Mouse (Mus musculus): Measurements from ENCODE around the gene Tob1. TPM values are rescaled to one million over a fixed set of nuclear protein-coding genes. Genes with fewer than 3 reads are reported as not detected.

Tob1 gene
- total RNA-seq, 2 experiments from 2014 or later = 47.5 to 50.4 TPM

DNA sequence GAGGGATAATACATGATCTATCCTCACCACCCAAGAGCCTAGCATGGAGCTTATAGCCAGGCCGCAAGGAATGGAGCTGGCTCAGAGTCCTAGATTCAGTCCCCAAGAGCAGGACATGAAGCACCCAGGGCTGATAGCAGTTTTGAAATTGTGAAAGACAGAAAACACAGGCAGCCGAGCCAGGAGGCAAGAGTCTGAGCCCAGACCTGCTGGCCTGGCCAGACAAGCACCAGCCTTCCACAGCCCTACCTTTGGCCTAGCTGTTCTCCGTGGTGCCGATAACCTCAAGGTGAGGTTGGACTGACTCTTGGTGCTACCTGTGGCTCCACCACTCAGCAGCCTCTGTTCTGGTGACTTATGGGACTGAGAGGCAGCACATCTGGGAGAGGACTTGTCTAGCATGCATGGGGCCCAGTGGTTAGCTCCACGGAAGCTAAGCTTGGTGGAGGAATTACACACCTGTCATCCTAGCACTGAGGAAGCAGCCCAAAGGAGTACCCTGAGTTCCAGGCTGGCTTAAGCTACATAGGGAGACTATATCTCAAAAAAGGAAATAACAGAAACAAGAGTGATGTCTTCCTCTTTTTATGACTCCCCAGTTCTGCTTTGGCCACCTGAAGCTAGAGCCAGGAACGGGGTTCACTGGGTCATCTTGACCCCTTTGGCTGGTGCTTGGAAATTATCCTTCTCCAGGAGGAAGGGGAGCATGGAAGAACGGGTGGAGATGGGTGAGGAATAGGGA lies 12.7 kb upstream of the Tob1 start:
- no peak for DNase-seq

DNA sequence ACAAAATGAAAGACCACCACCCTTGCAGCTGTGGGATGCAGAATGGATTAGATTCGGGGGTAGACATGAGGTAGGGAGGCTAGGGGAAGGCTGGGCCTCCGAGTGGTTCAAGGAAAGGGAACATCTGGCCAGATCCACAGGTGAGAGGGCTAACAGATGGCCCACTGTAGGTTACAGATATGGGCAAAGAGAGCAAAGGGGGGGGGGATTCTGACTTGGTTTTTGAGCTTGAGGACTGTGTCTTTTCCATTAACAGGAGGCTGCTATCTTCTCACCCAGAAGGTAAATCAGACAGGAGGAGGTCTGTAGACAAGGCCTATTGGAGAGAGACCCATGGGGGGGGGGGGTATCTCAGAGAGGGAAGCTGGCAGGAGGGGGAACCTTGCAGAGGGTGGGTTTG lies 11.5 kb upstream of the Tob1 start:
- no peak for DNase-seq

DNA sequence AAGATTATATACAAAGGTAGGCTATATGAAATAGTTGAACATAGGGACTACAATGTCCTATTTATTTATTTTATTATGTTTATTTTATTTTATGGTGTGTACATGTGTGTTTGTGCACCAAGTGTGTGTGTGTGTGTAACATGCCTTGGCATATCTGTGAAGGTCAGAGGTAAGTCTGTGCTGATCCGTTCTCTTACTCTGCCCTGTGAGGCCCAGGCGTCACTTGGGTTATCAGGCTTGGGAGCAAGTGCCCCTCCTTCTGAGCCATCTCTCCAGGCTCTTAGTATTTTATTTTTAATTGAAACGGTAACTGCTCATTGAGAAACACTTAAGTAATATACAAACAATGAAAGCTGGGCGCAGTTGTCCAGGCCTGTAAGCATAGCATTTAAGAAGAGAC lies 10.8 kb upstream of the Tob1 start:
- DNase-seq = no peak

DNA sequence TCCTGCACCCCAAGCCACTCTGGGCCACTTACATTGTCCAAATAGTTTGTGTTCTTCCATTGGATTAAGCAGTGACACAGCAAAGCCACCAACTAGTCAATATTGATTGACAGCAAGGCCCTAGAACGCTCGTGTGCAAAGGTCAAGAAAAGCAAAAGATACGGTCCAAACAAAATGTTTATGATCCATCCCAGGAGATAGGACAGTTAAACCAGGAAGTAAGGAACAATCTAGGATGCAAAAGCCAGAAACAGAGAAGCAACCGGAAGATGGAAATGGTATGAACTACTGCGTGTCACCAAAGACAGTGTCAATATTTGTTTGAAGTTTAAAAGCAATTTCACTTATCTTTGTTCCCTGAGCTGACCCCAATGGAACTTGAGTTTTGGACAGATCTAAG lies 9.1 kb upstream of the Tob1 start:
- no peak for DNase-seq

DNA sequence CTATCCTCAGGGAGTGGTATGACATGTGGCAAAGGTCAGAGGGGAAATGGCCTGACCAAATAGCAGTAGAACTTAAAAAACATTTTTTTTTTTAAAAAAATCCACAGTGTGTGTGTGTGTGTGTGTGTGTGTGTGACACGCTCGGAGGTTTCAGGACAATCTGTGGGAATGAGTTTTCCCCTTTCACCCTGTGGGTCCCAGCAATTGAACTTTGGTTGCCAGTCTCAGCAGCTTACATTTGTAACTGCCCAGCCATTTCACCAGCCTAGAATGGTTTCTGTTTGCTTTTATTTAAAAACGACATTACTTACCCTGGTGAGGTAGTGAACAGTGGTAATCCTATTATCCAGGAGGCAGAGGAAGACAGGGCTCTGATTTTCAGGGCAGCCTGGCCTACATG lies 8.2 kb upstream of the Tob1 start:
- no peak for DNase-seq

DNA sequence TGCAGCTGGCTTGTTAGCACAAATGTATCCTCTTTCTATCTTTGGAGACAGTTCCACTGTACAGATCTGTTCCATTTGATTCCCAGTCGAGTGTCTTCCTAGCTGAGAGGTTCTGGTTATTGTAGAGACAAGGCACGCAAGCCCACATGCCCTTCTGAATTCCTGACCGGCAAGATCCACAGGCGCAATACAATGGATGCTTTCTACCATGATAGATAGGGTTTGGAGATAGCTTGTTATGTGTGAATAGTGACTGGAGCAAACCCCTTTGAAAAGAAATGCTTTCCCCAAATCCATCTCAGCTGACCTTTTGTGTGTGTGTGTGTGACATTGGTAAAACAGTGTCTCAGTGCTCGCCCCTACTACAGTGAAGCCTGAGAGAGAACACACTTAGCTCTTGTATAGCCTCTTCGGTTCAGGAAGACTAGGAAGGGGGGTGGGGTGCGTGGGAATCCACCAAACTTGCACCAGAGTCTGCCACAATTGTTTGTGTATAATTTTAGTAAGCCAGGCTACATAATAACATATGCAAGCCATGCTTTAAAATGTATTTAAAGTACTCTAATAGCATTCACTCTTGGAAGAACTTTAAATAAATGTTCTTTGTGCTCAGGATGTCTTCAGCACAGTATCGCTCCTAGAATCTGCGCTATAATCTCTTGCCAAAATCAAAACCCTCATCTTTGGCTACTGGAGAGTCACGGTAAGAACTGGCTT lies 4.7 kb upstream of the Tob1 start:
- no peak for DNase-seq

DNA sequence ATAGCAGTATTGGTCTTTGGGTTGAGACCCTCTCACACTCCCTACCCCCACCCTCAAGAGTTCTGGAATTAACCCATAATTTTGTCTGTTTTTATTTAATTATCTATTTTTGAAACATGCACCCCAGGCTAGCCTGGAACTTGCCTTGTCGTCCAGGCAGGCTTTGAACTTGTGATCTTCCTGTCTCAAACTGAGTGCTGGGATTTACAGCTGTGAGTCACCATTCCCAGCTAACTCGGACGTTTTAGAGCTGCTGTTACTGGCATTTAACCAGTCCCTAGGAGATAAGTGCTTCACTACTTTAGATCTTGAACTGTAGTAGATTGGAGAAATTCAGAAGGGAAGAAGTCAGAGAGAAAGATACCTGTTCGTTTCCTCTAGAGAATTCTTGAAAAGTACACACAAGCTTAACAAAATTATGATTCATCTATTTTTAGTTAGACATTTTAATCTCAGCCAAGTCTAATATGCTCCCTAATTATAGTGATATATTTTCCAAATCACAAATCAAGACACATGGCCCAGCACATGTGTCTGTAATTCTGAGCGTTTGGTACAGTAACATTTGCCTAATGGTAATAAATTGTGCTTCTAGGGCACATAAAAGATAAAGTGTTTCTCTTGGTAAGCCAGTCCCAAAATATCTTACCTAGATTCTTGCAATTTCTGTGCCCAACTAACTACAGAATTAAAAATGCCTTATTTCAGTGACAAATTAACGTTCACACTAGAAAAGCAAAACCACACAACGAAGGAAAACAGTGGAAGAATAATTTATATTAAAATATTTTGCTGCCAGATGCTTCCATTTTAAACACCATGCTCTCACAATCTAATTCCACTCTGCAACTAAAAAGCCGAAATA lies 2.2 kb upstream of the Tob1 start:
- no peak for DNase-seq

DNA sequence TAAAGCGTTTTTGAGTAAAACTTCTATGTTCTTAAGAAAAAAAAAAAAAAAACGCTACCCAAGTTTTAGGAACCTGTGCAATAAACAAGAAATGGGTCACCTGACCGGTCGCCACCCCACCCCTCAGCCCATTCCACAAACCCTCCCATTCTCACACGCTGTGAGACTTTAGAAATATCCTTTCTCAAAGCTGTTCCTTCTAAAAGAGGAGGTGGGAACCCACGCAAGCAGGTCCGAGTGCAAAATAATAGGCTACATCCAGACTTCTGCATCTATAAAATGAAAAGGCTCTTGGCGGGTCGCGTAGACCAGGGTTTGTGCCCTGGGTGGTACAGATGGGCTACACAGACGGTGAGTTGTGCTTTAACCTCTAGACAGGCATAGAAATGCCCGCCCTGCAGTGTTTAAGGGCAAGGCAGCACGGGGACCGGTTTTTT lies 1.5 kb upstream of the Tob1 start:
- no peak for DNase-seq

DNA sequence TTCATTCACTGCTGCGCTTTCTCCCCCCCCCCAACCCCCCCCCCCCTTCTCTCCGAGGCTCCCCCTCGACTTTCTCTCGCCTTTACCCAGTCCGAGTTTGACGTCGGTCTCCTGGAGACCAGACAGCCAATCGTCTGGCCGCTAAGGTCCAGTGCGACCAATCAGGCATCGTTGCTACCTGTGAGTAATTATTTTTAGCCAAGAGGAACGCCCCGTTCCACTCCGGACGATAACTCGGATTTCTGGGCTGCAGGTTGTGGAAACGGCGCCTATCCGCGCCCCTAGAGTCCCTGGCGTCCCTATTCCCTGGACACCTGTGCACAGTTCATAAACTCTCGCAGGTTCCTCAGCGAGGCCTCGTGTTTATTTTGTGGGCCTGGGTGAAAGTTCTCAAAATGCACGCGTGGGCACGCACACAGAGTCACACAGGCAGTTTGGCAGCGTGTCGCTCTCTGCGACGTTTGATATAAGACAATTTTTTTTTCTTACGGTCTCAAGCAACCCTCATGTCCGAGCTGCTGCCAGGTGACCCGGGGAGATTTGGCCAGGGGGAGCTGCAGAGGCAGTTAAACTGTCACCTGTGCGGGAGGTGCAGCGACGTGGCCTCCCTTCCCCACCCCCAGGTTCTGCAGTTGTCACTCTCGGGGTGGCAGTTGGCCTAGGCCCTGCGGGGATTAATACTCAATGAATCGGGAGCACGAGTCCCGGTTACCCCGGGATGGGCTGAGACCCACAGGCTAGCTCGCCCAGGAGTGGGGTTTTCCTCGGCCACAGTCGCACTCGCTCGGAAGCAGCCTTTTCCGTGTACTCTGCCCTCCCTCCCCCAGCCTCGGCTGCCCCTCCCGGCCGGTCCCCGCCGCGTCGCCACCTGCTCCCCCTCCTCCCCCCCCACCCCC lies 815 bp upstream of the Tob1 start:
- peak; percentile 93 to 97 for DNase-seq

DNA sequence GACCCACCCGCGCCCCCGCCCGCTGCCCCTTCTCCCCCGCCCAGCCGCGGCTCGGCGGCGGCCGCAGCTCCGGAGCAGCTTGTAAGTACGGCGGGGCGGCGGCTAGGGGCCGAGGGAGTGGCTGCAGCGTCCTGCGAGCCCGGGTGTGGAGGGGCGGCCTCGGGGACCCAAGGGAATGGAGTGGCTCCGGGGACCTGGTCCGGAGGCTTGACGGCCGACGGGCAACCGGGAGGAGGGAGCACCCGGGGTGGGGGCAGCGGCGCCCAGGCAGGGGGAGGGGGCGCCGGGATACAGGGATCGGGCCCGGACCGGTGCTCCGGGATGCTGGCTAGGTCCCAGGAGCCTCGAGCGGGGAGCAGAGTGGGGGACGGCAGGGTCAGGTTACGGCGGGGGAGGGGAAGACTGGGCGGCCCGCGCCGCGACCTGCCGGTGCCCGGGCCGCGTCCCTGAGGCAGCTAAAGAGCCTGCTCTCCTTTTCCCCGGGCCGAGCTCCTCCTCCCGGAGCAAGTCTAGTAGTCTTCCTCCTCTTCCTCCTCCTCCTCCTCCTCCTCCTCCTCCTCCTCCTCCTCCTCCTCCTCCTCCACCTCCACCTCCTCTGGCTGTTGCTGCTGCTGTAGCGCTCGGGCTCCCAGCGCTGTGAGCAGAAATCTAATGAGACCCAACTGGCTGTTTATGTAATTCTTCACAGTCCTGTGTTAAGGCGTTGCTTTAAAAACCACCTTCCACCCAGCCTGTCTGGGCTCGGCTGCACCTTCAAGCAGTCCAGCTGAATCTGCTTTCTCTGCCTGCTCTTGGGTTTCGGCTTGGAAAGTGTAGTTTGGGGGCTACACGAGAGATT lies 616 bp downstream of the Tob1 start:
- DNase-seq = peak; percentile 81 to 82

DNA sequence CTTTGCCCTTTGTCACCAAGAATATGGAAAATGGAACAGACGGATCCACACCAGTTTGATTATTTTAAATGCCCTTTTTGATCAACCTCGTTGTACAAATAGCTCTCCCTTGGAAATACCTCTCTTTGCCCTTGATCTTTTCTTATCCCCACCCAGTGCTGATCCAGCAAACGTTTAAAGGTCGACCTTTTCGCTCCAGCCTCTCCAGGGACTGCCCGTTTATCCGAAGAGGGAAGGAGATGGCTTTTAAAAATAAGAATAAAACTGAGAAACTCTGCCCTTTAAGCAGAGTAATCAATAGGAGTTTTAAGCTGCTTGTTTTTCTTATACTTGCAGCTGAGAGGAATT lies 1.2 kb downstream of the Tob1 start:
- DNase-seq = no peak

DNA sequence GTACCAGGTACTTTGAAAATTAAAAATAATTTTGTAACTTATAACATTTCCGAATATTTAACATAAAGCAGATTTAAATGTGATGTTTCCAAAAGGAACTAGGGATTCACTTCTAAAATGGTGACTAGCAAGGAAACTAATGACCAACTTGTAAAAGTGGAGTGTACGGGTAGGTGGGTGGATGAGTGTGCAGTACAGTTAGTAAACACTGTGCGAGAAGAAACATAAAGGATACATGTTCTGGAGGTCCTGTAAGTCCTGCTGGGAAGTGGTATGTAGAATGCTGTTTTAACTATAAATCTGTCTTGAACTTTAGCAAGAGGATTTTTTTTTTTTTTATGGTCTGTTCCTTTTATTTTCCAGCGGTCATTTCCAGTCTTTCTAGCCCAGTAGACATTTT lies 1.7 kb downstream of the Tob1 start:
- no peak for DNase-seq

DNA sequence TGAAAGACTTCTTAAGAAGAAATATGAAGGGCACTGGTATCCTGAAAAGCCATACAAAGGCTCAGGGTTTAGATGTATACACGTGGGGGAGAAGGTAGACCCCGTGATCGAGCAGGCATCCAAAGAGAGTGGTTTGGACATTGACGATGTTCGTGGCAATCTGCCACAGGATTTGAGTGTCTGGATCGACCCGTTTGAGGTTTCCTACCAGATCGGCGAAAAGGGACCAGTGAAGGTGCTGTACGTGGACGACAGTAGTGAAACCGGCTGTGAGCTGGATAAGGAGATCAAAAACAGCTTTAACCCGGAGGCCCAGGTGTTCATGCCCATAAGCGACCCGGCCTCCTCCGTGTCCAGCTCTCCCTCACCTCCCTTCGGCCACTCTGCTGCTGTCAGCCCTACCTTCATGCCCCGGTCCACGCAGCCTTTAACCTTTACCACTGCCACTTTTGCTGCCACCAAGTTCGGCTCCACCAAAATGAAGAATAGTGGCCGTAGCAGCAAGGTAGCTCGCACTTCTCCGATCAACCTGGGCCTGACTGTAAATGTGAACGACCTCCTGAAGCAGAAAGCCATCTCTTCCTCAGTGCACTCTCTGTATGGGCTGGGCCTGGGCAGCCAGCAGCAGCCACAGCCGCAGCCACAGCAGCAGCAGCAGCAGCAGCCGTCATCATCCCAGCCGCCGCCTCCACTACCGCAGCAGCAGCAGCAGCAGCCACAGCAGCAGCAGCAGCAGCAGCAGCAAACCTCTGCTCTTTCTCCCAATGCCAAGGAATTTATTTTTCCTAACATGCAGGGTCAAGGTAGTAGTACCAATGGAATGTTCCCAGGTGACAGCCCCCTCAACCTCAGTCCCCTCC lies 2.7 kb downstream of the Tob1 start:
- DNase-seq = peak in 1 of 2 experiments; percentile 46

DNA sequence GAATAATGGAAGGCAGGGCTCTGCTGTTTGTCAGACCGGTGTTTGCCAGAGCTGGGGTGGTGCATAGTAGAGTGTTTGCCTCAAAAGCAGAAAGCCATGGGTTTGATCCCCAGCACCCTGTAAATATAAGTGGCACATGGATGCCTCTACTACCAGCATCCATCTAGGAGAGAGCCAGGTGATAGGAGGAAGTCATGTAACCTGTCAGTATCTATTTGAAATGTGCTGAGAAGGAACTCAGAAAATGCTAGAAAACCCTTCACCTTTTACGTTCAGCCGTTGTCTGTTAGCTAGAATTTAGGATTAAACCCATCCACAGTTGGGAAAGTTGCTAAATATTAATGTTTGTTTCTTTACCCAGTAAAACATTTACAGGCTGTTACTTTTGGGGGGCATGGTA lies 4.3 kb downstream of the Tob1 start:
- DNase-seq = no peak

DNA sequence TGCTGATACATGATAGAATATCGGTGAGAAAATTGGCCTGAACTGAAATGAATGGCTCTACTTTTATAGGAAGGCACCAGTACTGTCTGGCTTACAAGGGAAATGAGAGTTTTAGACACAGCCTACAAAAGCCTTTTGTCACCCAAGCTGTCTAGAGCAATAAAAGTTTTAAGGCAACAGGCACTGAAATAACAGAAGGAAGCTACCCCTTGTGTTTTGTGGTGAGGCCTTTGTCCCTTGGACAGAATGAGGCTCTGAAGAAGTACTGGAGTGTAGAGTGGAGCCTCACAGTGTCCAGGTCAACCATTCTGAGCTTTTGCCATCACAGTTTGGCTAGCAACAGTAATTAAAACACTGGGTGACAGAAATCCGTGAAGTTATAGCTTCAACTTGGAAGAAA lies 5.0 kb downstream of the Tob1 start:
- no peak for DNase-seq

DNA sequence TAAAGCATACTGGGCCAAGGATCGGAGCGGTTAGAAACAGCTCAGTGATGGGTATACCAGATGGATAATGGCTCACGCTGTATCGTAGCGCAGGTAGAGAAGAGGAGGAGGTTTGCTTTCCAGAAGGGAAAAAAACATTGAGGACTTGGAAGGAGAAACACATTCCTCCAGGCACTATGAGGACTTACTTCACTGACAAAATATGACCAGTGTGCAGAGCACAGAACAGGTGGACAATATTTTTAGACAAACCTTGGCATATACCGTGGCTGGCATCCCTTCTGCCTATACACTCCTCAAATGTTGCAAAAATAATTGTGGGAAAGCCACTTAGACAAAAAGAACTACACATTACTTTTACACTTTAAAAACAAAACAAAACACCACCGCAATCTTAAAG lies 10.0 kb downstream of the Tob1 start:
- DNase-seq = no peak

DNA sequence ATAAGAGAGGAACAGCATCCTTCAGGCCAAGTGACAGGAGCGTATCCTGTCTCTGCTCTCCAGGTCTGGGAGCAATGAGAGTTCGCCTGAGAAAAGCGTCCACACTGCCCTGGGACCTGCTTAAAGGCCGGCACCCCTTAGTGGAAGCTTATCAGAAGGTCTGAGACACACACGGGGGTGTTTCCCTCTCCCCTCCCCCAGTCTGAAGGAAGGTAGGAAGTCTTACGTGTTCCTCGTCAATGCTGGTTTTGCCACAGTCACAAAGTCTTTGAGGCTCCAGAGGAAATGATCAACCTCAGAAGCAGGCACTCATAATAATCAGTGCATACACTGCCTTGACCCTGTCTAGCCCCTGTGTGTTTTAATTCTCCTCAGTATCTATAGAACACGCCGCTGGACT lies 12.3 kb downstream of the Tob1 start:
- DNase-seq = no peak

DNA sequence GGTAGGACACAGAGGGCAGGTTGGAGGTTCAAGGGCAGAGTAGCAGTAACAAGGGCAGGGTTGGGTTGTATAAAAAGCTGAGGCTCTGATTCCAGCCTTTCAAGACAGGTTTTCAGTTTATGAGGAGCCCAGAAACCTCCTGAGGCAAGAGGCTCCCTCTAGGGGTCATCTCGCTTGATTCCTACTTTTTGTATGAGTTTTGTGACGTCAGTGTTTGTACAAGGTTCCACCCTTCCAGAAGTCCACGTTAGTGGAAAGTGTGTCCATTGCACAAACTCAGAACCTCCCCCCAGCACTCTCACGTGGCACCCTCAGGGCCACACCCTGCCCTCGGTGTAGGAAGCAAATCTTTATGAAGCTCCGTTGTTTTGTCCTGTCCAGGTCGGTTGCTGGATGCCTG lies 14.7 kb downstream of the Tob1 start:
- DNase-seq = peak; percentile 76 to 77

DNA sequence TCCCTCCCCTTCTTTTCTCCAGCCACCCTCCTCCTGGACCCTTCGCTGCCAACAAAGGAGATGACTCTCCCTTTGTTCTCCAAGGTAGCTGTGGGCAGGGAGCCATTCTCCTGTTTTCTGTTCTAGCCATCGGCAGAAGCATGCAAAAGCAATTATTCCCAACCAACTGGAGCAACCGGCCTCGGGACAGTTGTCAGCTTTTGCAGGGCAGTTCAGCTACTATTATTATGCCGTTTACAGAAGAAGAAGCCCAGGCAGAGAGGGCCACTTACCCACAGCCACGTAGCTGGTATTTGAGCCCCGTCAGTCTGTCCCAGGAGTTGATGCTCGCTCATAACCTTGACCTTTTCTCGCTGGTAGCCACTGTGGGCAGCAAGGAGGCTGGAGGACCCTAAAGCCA lies 17.2 kb downstream of the Tob1 start:
- no peak for DNase-seq
